Mouse (Mus musculus) neural tube, embryonic 13.5 days (tissue): ENCODE results near the gene Fgfr2. TPM values are rescaled to one million over a fixed set of nuclear protein-coding genes. Genes with fewer than 3 reads are reported as not detected.

Source experiments
- ATAC-seq: fragments of 200-750 bp; cut with Nextera tagmentation; 2 replicates; pipeline ENCODE4 v1.8.0; 2017; ENCODE audit warnings: low read depth, mild to moderate bottlenecking, moderate TSS enrichment, moderate library complexity
- H3K27ac ChIP-seq: fragments of 300-500 bp; sonication (generic); replicated peaks from 2 replicates; pipeline ENCODE4 v1.5.1; 2015; ENCODE audit warnings: moderate library complexity, mild to moderate bottlenecking, inconsistent platforms
- H3K27me3 ChIP-seq: fragments of 300-500 bp; sonication (generic); 2 replicates; pipeline ENCODE4 v1.6.1; 2015; ENCODE audit warnings: mild to moderate bottlenecking, inconsistent platforms
- H3K36me3 ChIP-seq: fragments of 300-500 bp; sonication (generic); 2 replicates; pipeline ENCODE4 v1.6.1; 2015; ENCODE audit warnings: mild to moderate bottlenecking, inconsistent platforms
- H3K4me1 ChIP-seq: fragments of 300-500 bp; sonication (generic); replicated peaks from 2 replicates; pipeline ENCODE4 v1.6.1; 2015; ENCODE audit warnings: inconsistent platforms
- H3K4me2 ChIP-seq: fragments of 300-500 bp; sonication (generic); 2 replicates; pipeline ENCODE4 v1.6.1; 2015; ENCODE audit warnings: inconsistent platforms, mild to moderate bottlenecking, moderate library complexity
- H3K4me3 ChIP-seq: fragments of 300-500 bp; sonication (generic); 2 replicates; pipeline ENCODE4 v1.5.1; 2015; ENCODE audit warnings: mild to moderate bottlenecking, inconsistent platforms
- H3K9ac ChIP-seq: fragments of 300-500 bp; sonication (generic); 2 replicates; pipeline ENCODE4 v1.6.1; 2015; ENCODE audit warnings: moderate library complexity, mild to moderate bottlenecking, inconsistent platforms
- H3K9me3 ChIP-seq: fragments of 300-500 bp; sonication (generic); 2 replicates; pipeline ENCODE4 v1.6.1; 2016; ENCODE audit warnings: inconsistent platforms
- WGBS: fragments of 180-500 bp; shearing (Covaris S2); methylation state at CpG from one replicate; pipeline ENCODE4 v1.1.7; 2015; 5-methylcytosine and 5-hydroxymethylcytosine counted together
- polyA plus RNA-seq: library from polyadenylated mRNA; unstranded; fragments of >200 nt; fragmentation: Nextera tagmentation; extraction: Ambion mirVana; gene quantifications from 2 replicates; pipeline ENCODE4 v1.2.1, GENCODE M21; 2015

The Fgfr2 gene
- polyA plus RNA-seq, 1 experiment from 2014 or later, result 22.9 TPM

DNA sequence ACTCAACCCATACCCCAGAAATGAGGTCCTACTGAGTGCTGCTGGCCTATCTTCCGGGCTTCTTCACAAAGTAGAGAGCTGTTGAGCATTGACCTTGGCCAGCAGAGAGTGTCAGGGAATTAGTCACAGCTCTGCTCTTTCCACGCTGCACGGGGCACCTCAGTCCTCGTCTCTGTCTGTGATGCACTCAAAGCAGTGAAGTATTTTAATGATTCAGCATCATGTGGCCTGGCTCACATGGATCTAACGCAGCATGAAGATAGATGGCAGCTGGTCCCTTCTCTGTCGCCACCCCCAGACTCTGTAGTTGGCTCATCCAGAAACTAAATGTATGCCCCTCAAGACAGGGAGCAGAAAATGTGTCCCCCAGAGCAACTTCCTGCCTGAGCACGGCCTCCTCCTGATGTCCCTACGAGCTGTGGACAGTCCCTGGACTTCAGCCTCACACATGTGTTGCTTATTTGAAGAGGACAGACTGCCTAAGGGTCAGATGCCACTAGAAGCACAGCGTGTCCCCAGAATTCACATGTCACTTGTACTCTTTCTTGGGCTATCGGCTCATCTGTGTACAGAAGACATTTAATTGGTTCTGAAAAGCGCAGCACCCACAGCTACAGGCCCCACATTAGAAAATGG lies 697.7 kb downstream of the Fgfr2 start:
- peaks cover 32% of the 10 kb centered on the region for H3K4me1 ChIP-seq
- no peak overlapping the region for H3K4me3 ChIP-seq
- no peaks in the 10 kb centered on the region for H3K36me3 ChIP-seq
- 31% methylated on average over 11 of the region's 11 CpGs for WGBS
- no peak for ATAC-seq
- H3K9me3 ChIP-seq, result no peaks in the 10 kb centered on the region
- peak overlapping the region; percentile 62 for H3K27ac ChIP-seq
- H3K4me2 ChIP-seq, result no peak overlapping the region
- H3K27me3 ChIP-seq, result no peaks in the 10 kb centered on the region
- no peak overlapping the region for H3K9ac ChIP-seq

DNA sequence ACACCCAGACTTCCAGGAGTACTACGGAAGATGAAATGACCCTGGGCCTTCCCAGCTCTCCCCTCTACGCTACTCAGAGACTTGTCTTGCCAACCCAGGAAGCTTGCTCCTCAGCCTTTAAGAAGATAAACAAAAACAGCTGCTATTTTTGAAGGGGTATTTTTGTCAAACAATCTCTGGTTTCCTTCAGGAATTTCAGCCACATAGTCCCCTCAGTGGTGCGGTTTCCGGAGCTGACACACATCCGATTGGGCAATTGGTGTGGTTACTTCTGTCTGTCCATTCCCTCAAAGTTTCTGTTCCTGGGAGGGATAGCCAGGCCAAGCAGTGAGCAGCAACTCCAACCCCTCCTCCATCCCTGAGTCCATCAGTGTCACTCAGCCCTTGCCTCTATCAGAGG lies 699.6 kb downstream of the Fgfr2 start:
- no peak for ATAC-seq
- WGBS, result 84% methylated on average over 5 of the region's 5 CpGs
- H3K27me3 ChIP-seq, result no peaks in the 10 kb centered on the region
- no peak overlapping the region for H3K4me3 ChIP-seq
- H3K4me2 ChIP-seq, result no peak overlapping the region
- no peak overlapping the region for H3K9ac ChIP-seq
- H3K27ac ChIP-seq, result no peak overlapping the region
- no peaks in the 10 kb centered on the region for H3K9me3 ChIP-seq
- H3K4me1 ChIP-seq, result peaks cover 16% of the 10 kb centered on the region
- no peaks in the 10 kb centered on the region for H3K36me3 ChIP-seq

DNA sequence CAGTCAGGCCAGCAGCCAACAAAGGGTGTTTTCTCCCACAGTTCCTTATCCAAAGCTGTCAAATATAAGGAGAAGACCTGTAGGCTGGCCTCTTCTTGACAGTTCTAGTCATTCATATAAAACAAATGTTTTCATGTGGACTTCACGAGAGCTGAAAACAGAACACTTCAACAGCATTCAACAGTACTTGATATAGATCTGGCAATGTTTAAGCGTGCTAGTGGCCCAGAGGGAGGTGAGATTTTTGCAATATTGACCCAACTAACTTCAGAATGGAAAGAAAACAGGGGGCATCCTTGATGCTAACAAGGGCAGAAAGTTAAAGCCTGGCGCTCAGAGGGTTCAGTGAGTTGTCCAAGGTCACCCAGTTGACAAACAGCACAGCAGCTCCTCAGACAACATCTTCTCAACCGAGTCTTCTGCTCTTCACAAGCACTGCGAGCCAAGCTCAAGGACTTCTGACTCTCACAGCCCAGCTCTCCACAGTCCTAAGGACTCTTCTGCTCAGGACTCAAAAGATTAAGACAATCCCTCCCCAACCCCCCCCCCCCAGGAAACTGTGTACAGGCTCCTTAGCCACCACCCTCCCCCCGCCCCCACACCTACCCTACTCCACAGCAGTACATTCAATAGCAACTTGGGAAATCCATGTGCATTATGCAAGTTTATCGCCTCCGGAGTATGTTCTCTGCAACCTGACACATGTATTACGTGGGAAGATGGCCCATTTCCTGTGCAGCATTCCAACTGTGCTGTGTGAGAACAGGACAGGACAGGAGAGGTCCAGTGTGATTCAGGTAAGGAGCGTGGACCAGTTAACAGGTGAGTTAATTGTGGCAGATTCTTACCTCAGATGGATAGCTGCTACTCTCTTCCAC lies 703.5 kb downstream of the Fgfr2 start:
- Histone ChIP-seq H3K36me3 (no peaks in the 10 kb centered on the region), H3K27ac (no peak overlapping the region), H3K4me2 (no peak overlapping the region), H3K27me3 (no peaks in the 10 kb centered on the region), H3K9me3 (no peaks in the 10 kb centered on the region), H3K9ac (no peak overlapping the region), H3K4me3 (no peak overlapping the region), H3K4me1 (peaks cover 14% of the 10 kb centered on the region)
- ATAC-seq, result no peak
- 93% methylated on average over 10 of the region's 10 CpGs for WGBS

DNA sequence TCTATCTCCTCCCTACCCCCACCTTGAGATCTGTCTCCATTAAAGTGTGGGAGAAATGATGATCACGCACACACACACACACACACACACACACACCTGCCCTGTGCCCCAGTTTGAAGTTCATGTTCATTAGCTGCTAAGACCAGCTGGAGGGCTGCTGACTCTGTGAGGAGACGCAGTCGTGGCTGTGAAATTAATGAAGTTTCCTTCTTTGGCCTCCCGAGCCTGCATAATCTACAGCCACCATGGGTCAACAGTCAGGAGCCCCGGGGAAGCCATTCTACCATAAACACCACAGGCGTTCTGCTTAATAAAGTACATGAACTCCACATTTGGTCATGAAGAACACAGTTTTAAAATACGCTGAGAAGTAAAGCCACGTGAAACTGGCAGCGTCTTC lies 706.3 kb downstream of the Fgfr2 start:
- Histone ChIP-seq H3K36me3 (no peaks in the 10 kb centered on the region), H3K4me2 (no peak overlapping the region), H3K27me3 (no peaks in the 10 kb centered on the region), H3K27ac (peak overlapping the region; percentile 50), H3K9ac (no peak overlapping the region), H3K4me1 (peaks cover 19% of the 10 kb centered on the region), H3K9me3 (no peaks in the 10 kb centered on the region), H3K4me3 (no peak overlapping the region)
- WGBS, result 33% methylated on average over 9 of the region's 9 CpGs
- peak; percentile 28; the same call in 1 of the 2 replicates for ATAC-seq

DNA sequence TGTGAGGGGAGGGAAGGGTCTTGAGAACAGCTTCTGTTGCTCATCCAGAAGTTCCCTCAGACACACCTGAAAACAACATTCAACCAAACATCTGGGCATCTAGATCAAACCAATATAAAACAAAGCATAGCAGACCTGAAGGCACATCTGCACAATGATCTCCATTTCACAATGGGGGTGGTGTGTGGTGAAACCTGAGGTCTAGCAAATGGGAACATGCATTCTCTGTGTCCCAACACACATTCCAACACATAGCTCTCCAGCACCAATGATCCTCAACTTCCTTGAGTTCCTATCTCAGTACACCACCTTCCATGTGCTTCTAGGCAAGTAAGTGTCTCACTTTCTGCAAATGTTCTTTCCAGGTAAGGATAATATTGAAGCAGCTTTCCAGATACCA lies 707.3 kb downstream of the Fgfr2 start:
- Histone ChIP-seq H3K36me3 (no peaks in the 10 kb centered on the region), H3K4me2 (no peak overlapping the region), H3K9me3 (no peaks in the 10 kb centered on the region), H3K9ac (no peak overlapping the region), H3K4me3 (no peak overlapping the region), H3K27me3 (no peaks in the 10 kb centered on the region), H3K27ac (0 out of 2 replicates have a peak overlapping the region, but pooled peaks have one; percentile 50), H3K4me1 (peaks cover 19% of the 10 kb centered on the region)
- ATAC-seq, result no peak

DNA sequence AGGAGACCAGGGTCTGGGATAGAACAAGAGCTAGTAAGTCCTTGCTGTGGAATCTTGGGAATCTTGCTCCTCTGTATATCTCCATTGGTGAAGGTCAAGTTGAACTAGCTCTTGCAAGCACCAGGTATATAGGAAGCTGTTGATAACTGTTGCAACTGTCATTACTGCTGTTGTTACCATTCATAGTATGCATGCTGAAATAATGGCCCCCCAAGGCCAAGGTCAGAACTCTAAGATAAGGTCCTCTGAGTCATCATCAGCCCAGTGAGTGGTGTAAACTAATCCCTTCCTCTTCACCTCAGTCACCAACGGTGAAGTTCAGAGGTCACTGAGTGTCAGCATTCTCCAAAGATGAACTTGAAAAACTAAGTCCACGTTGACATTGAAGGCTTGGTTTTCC lies 710.6 kb downstream of the Fgfr2 start:
- ATAC-seq, result no peak
- no peaks in the 10 kb centered on the region for H3K9me3 ChIP-seq
- no peak overlapping the region for H3K9ac ChIP-seq
- WGBS, result 79% methylated on average over 2 of the region's 2 CpGs
- no peak overlapping the region for H3K27ac ChIP-seq
- H3K4me2 ChIP-seq, result no peak overlapping the region
- no peak overlapping the region for H3K4me3 ChIP-seq
- H3K36me3 ChIP-seq, result no peaks in the 10 kb centered on the region
- no peaks in the 10 kb centered on the region for H3K27me3 ChIP-seq
- peaks cover 19% of the 10 kb centered on the region for H3K4me1 ChIP-seq

DNA sequence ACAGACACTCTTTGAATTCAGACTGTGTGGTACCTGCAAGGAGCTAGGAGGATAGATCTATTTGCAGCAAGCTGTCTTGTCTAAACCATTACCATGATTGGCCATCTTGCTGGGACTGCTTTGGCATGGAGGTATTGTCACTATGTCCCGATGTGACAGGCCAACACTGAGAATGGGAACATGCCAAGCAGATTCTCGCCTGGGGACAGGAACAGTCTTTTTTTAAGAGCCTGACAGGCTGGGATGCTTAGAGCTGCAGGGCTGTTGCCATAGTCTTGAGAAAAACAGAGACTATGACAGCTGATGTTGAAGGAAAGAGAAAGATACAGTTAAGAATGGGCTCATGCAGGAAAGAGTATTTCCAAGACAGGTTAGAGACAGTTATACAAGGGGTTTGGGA lies 711.4 kb downstream of the Fgfr2 start:
- no peaks in the 10 kb centered on the region for H3K27me3 ChIP-seq
- no peaks in the 10 kb centered on the region for H3K36me3 ChIP-seq
- H3K4me3 ChIP-seq, result no peak overlapping the region
- 75% methylated on average over 2 of the region's 2 CpGs for WGBS
- no peak overlapping the region for H3K4me2 ChIP-seq
- H3K27ac ChIP-seq, result no peak overlapping the region
- H3K4me1 ChIP-seq, result peaks cover 13% of the 10 kb centered on the region
- H3K9me3 ChIP-seq, result no peaks in the 10 kb centered on the region
- H3K9ac ChIP-seq, result no peak overlapping the region
- no peak for ATAC-seq

DNA sequence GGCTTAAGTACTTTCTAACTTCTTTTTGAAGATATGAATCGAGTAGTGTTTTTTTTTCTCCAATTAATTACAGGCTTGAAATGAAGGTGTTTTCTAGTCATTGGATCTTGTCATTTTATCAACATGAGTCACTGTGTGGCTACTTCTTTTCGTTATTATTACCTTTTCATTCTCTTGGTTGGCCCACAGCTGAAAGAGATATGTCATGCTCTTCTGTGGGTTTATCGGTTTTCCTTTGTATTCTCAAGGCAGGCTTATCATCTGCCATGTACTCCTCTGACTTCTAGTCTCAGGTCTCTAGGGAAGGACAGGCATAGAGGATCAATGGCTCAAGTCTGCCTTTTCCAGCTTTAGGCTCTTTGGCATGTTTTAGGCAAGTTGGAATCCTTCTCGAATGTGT lies 712.2 kb downstream of the Fgfr2 start:
- Histone ChIP-seq H3K36me3 (no peaks in the 10 kb centered on the region), H3K9me3 (no peaks in the 10 kb centered on the region), H3K4me1 (peaks cover 9% of the 10 kb centered on the region), H3K27me3 (no peaks in the 10 kb centered on the region), H3K4me3 (no peak overlapping the region), H3K4me2 (no peak overlapping the region), H3K27ac (no peak overlapping the region), H3K9ac (no peak overlapping the region)
- no peak for ATAC-seq
- WGBS, result 93% methylated on average over 4 of the region's 4 CpGs

DNA sequence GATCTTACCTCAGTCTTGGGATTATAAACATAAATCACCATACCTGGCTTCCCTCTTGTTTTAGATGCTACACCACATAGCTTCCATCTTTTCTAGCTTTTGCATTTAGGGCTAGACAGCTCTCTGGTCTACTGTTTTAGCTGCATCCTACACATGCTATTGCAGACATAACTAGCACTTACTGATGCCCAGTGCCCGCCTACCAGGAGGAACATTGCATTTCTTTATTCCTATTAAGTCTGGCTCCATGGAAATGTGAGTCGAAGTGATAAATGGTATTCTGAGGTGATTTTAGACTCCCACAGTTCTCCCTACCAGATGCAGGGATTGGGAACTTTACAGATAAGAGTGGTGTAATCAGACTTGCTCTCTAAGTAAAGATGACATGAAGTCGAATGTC lies 713.3 kb downstream of the Fgfr2 start:
- no peak overlapping the region for H3K4me2 ChIP-seq
- no peak for ATAC-seq
- H3K4me1 ChIP-seq, result peaks cover 19% of the 10 kb centered on the region
- no peak overlapping the region for H3K27ac ChIP-seq
- H3K9ac ChIP-seq, result no peak overlapping the region
- H3K4me3 ChIP-seq, result no peak overlapping the region
- H3K9me3 ChIP-seq, result no peaks in the 10 kb centered on the region
- H3K27me3 ChIP-seq, result no peaks in the 10 kb centered on the region
- H3K36me3 ChIP-seq, result no peaks in the 10 kb centered on the region
- 92% methylated on average over 3 of the region's 3 CpGs for WGBS

DNA sequence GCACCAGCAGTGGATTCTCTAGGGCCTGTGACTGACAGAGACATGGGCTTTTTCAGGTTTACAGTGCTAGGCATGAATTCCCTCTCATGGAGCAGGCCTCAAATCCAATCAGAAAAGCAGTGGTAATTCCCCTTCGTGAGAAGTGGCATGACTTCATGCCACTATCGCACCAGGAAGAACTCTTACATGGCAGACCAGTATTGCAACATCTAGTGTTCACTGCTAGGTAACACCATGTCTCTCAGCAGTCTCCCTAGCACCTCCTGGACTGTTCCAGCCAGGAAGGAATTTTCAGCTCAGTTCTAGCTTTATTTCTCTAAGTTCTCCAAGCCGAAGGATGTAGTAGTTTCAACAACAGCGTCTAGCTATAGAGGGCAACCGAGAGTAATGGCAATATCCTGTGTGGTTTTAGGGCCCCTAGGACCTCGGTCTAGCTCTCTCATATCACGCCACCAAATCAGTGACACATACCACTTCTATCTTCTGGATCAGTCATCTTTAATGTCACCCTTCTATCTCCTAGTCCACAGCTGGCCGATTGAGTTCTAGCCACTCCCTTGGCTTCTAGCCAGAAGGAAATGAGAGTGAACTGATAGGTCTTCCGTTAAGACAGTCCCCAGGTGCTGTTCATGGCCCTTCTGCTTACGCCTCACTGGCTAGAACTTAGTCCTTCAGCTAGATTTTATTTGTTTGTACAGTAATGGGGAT lies 720.6 kb downstream of the Fgfr2 start:
- Histone ChIP-seq H3K4me2 (no peak overlapping the region), H3K36me3 (no peaks in the 10 kb centered on the region), H3K9me3 (no peaks in the 10 kb centered on the region), H3K4me3 (no peak overlapping the region), H3K27ac (no peak overlapping the region), H3K4me1 (peaks cover 55% of the 10 kb centered on the region), H3K9ac (no peak overlapping the region), H3K27me3 (no peaks in the 10 kb centered on the region)
- ATAC-seq, result no peak
- WGBS, result 76% methylated on average over 10 of the region's 10 CpGs

DNA sequence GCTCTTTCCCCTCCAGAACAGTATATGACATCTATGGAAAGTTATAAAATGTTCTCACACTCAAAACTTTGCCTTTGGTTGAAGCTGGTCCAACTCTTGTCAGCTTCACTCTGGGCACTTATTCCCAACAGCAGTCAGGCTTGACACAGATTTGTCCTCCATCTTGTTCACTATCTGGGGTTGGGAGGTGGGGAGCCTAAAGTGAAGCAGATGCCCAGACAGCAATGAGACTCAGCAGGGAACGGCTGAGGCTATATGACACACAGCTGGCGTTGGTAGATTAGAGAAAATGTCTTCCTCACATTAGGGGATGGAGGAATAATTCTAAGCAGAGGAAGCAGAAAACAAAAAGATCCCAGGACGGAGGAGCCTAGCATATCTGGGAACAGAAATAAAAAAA lies 724.7 kb downstream of the Fgfr2 start:
- Histone ChIP-seq H3K4me1 (peaks cover 36% of the 10 kb centered on the region), H3K27me3 (no peaks in the 10 kb centered on the region), H3K27ac (peak overlapping the region; percentile 33; the same call in 1 of the 2 replicates), H3K9me3 (no peaks in the 10 kb centered on the region), H3K36me3 (no peaks in the 10 kb centered on the region), H3K9ac (no peak overlapping the region), H3K4me2 (no peak overlapping the region), H3K4me3 (no peak overlapping the region)
- ATAC-seq, result no peak
- WGBS, result 61% methylated on average over 3 of the region's 3 CpGs

DNA sequence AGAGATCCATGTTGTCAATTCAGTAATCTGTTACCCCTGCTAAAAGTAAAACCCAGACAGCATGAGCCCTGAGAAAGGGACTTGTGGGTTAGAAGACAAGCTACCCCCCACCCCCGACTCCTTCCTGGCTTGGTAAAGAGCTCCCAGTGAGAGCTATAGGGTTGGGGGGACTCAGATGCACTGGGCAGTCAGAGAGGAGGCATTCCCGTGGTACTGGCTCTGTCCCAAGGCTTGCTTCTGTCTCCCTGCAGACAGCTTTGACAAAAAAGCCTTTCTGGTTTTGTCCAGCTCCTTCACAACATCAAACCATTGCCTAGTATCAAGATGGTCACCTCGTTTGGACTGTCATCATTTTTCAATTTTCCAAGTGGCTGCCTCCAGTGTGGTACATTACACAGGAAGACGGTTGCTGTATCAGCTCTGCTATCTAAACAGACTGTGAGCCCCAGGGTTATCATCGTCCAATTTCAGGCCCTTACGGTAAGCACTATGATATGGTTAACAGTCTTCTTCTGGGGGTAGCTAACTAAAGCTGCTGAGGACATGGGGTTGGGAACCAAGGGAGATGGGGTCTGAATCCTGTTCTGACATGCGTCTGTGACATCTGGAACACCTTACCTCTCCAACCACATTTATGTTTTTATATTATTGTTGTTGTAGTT lies 726.4 kb downstream of the Fgfr2 start:
- no peaks in the 10 kb centered on the region for H3K27me3 ChIP-seq
- WGBS, result 62% methylated on average over 7 of the region's 7 CpGs

More for the DNA sequence above, 726.4 kb downstream of the Fgfr2 start:
- Histone ChIP-seq H3K4me1 (peaks cover 23% of the 10 kb centered on the region), H3K27ac (no peak overlapping the region), H3K9me3 (no peaks in the 10 kb centered on the region), H3K4me2 (no peak overlapping the region), H3K9ac (no peak overlapping the region), H3K36me3 (no peaks in the 10 kb centered on the region), H3K4me3 (no peak overlapping the region)
- no peak for ATAC-seq
